Mouse (Mus musculus): ENCODE measurements around the gene Ccdc92b.

GRCm38 (mm10) chr11:74674713-74675112, 55.3 kb downstream of the Ccdc92b start:
- TF ChIP-seq POLR2AphosphoS5 (IDR thresholded peaks at IDR 0.05; ENCODE audit: insufficient replicate concordance, low read depth, low read length) = no peak
- TF ChIP-seq GATA1 (IDR thresholded peaks at IDR 0.05; ENCODE audit: borderline replicate concordance, low read length) = no peak
- no peak for TF ChIP-seq CTCF (IDR thresholded peaks at IDR 0.05; ENCODE audit: low read depth, low read length)
- TF ChIP-seq TAL1 (conservative IDR thresholded peaks at IDR 0.05; ENCODE audit: low read depth, low read length) = no peak

Data from G1E (cell line).